Mouse (Mus musculus) gastrocnemius, adult 2 months (tissue): ENCODE results near the gene Kif6. TPM values are rescaled to one million over a fixed set of nuclear protein-coding genes. Genes with fewer than 3 reads are reported as not detected.

Experiments
- DNase-seq: peaks from one replicate; pipeline ENCODE4 v3.0.0; 2022
- H3K27ac ChIP-seq: fragments of 200-600 bp; 2 replicates; pipeline ENCODE4 v1.8.1; 2022; ENCODE audit warnings: mild to moderate bottlenecking
- H3K4me3 ChIP-seq: fragments of 200-600 bp; 2 replicates; pipeline ENCODE4 v1.8.1; 2022; ENCODE audit warnings: mild to moderate bottlenecking, moderate library complexity
- CTCF ChIP-seq: fragments of 200-600 bp; IDR thresholded peaks from 2 replicates; pipeline ENCODE4 v1.8.1; 2022; ENCODE audit warnings: antibody characterized with exemption, mild to moderate bottlenecking, moderate library complexity
- intact Hi-C: fragments of 180-260 bp; cut with DNase I; formaldehyde crosslinking; loops from one replicate; pipeline ENCODE4 v1.15.1; 2025
- total RNA-seq, 2 experiments: library from RNA; stranded (reverse); gene quantifications; 2 replicates each; pipeline ENCODE4 v1.2.3; 2021

Gene Kif6
- total RNA-seq, 2 experiments from 2014 or later, result not detected

- TF ChIP-seq CTCF, result no peak
- no peak overlapping the region for H3K4me3 ChIP-seq
- intact Hi-C loops, result no loop called here
- no peak overlapping the region for H3K27ac ChIP-seq
- DNase-seq, result no peak
Observed at GRCm38 (mm10) chr17:49753874-49754273, 138.9 kb downstream of the Kif6 start.

- Histone ChIP-seq H3K27ac (no peak overlapping the region), H3K4me3 (no peak overlapping the region)
- no peak for TF ChIP-seq CTCF
- peak; percentile 45 for DNase-seq
- intact Hi-C loops, result no loop called here
Observed at GRCm38 (mm10) chr17:49756862-49757261, 141.9 kb downstream of the Kif6 start.

GRCm38 (mm10) chr17:49759047-49759446 lies 144.1 kb downstream of the Kif6 start:
- peak; percentile 41 for TF ChIP-seq CTCF
- no peak overlapping the region for H3K4me3 ChIP-seq
- no peak overlapping the region for H3K27ac ChIP-seq
- intact Hi-C loops, result no loop called here
- DNase-seq, result no peak

GRCm38 (mm10) chr17:49761260-49761659 lies 146.3 kb downstream of the Kif6 start:
- TF ChIP-seq CTCF, result no peak
- intact Hi-C loops, result no loop called here
- Histone ChIP-seq H3K27ac (no peak overlapping the region), H3K4me3 (no peak overlapping the region)
- no peak for DNase-seq

- intact Hi-C loops, result no loop called here
- H3K27ac ChIP-seq, result no peak overlapping the region
- no peak overlapping the region for H3K4me3 ChIP-seq
- no peak for TF ChIP-seq CTCF
- no peak for DNase-seq
Observed at GRCm38 (mm10) chr17:49761838-49762237, 146.9 kb downstream of the Kif6 start.

- Histone ChIP-seq H3K4me3 (no peak overlapping the region), H3K27ac (no peak overlapping the region)
- DNase-seq, result no peak
- no peak for TF ChIP-seq CTCF
- intact Hi-C loops, result no loop called here
Observed at GRCm38 (mm10) chr17:49764963-49765362, 150.0 kb downstream of the Kif6 start.

- DNase-seq, result no peak
- TF ChIP-seq CTCF, result no peak
- intact Hi-C loops, result no loop called here
- no peak overlapping the region for H3K27ac ChIP-seq
- H3K4me3 ChIP-seq, result no peak overlapping the region
Observed at GRCm38 (mm10) chr17:49767717-49768370, 152.9 kb downstream of the Kif6 start.

GRCm38 (mm10) chr17:49771703-49772315 lies 156.9 kb downstream of the Kif6 start:
- Histone ChIP-seq H3K27ac (no peak overlapping the region), H3K4me3 (no peak overlapping the region)
- no peak for TF ChIP-seq CTCF
- no peak for DNase-seq
- intact Hi-C loops, result no loop called here

GRCm38 (mm10) chr17:49777115-49777839 lies 162.3 kb downstream of the Kif6 start:
- no peak for DNase-seq
- no peak for TF ChIP-seq CTCF
- intact Hi-C loops, result no loop called here
- H3K4me3 ChIP-seq, result no peak overlapping the region
- peak overlapping the region; percentile 38 for H3K27ac ChIP-seq

- no peak for TF ChIP-seq CTCF
- H3K27ac ChIP-seq, result 0 out of 2 replicates have a peak overlapping the region, but pooled peaks have one; percentile 16
- DNase-seq, result no peak
- no peak overlapping the region for H3K4me3 ChIP-seq
- intact Hi-C loops, result no loop called here
Observed at GRCm38 (mm10) chr17:49779066-49779465, 164.1 kb downstream of the Kif6 start.

- no peak overlapping the region for H3K27ac ChIP-seq
- peak; percentile 63 for DNase-seq
- intact Hi-C loops, result no loop called here
- H3K4me3 ChIP-seq, result no peak overlapping the region
- no peak for TF ChIP-seq CTCF
Observed at GRCm38 (mm10) chr17:49779576-49779975, 164.6 kb downstream of the Kif6 start.

GRCm38 (mm10) chr17:49785851-49786250 lies 170.9 kb downstream of the Kif6 start:
- intact Hi-C loops, result no loop called here
- no peak for TF ChIP-seq CTCF

GRCm38 (mm10) chr17:49787351-49787750 lies 172.4 kb downstream of the Kif6 start:
- Histone ChIP-seq H3K4me3 (no peak overlapping the region), H3K27ac (no peak overlapping the region)
- intact Hi-C loops, result no loop called here
- no peak for DNase-seq
- TF ChIP-seq CTCF, result no peak

More at GRCm38 (mm10) chr17:49785851-49786250, 170.9 kb downstream of the Kif6 start:
- no peak overlapping the region for H3K27ac ChIP-seq
- no peak overlapping the region for H3K4me3 ChIP-seq
- no peak for DNase-seq
